In the genomic region with DNA sequence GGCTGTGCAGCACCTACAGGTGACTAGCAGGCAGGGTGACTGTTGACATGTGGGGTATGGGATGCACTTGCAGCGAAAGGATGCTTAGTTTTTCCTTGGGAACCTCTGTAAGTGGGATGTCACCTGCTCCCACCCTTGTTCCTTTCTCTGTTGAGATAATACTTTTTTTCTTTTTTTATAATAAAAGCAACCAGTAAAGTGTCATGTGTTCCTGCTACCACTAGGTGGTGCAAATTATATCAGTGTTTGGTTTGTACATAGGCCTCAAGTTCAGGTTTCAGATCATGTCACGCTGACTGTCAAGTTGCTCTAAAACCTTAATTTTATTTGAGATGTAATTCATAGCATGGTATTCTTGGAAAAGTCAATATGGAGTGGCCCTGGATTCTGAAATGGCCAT, we compare ENCODE assay signal across 8 mouse cellular contexts. TPM values are rescaled to one million over a fixed set of nuclear protein-coding genes. Genes with fewer than 3 reads are reported as not detected.
DNase-seq lines count a peak whose midpoint lies in the region; ATAC-seq and TF ChIP-seq lines count a peak whose summit lies in the region.

No protein-coding gene starts in this region.

- H3K4me2 ChIP-seq in lung, embryonic 14.5 days = no peak overlapping the region

- H3K27me3 ChIP-seq in lung, embryonic 14.5 days (ENCODE audit: insufficient read depth, low read length) = no peaks in the 10 kb centered on the region

- H3K9ac ChIP-seq in lung, embryonic 14.5 days = no peak overlapping the region

- H3K9me3 ChIP-seq in lung, embryonic 14.5 days (ENCODE audit: low read depth, low read length) = no peaks in the 10 kb centered on the region

- peaks cover 76% of the 10 kb centered on the region for H3K36me3 ChIP-seq in lung, embryonic 14.5 days (ENCODE audit: insufficient read depth)

- H3K4me1 ChIP-seq in lung, embryonic 14.5 days (ENCODE audit: insufficient read depth) = no peaks in the 10 kb centered on the region

- H3K27ac ChIP-seq in lung, embryonic 14.5 days (ENCODE audit: low read depth) = no peak overlapping the region

- H3K4me3 ChIP-seq in lung, embryonic 14.5 days (ENCODE audit: low read depth, low read length) = no peak overlapping the region

- TF ChIP-seq CTCF in lung, embryonic 14.5 days (IDR thresholded peaks at IDR 0.05; ENCODE audit: low read depth) = peak; percentile 80

- peak; percentile 9 for DNase-seq in cerebellum, adult 9-11 months
- DNase-seq in cerebellum, adult 11-12 months = no peak
- peak; percentile 76 for DNase-seq in lung, embryonic 14.5 days
- no peak for DNase-seq in lung, adult 18-20 months
- peak; percentile 51 for DNase-seq in embryo, embryonic 10 days (ENCODE audit: low spot score)
- no peak for DNase-seq in gastrocnemius, adult 18-20 months (ENCODE audit: low spot score)
- DNase-seq in layer of hippocampus, postnatal 10 days (ENCODE audit: low spot score in 2 of 2) = no peak

- WGBS in lung, embryonic 14.5 days = 43% methylated on average over 2 of the region's 2 CpGs

- peak; percentile 41; the same call in 1 of the 2 replicates for ATAC-seq in lung, embryonic 14.5 days (ENCODE audit: insufficient read depth)
- peak; percentile 82 for ATAC-seq in megakaryocyte, adult 5-6 weeks (ENCODE audit: poor library complexity, severe bottlenecking)

RNA-seq across cellular contexts. Expression of a gene that starts 10.3 kb away (rescaled TPM):
- polyA plus RNA-seq in lung, embryonic 14.5 days (2014; fragmentation: Nextera tagmentation; extraction: Ambion mirVana) = 0.23 and 0.28 TPM in 2 replicates
- 0.16 TPM in 1 of 2 replicates, not detected in the other for total RNA-seq in megakaryocyte, adult 5-6 weeks (2015)
- total RNA-seq in megakaryocyte, adult 5-6 weeks (2017) = 0.20 TPM in 1 of 2 replicates, not detected in the other
- not detected for total RNA-seq in gastrocnemius, adult 18-20 months (2021)
- under 1 TPM; 0.55 to 0.98 TPM for total RNA-seq in layer of hippocampus, postnatal 10 days (2021)

RNA-seq across cellular contexts. Expression of a gene that starts 26.3 kb away (rescaled TPM):
- 11.6 and 13.5 TPM in 2 replicates for polyA plus RNA-seq in lung, embryonic 14.5 days (2014; fragmentation: Nextera tagmentation; extraction: Ambion mirVana)
- 2.0 and 2.6 TPM in 2 replicates for total RNA-seq in megakaryocyte, adult 5-6 weeks (2015)
- 2.3 and 2.4 TPM in 2 replicates for total RNA-seq in megakaryocyte, adult 5-6 weeks (2017)
- 1 to 10 TPM; 3.4 to 3.5 TPM for total RNA-seq in gastrocnemius, adult 18-20 months (2021)
- total RNA-seq in layer of hippocampus, postnatal 10 days (2021) = 10 to 100 TPM; 32.3 to 36.2 TPM

RNA-seq across cellular contexts. Expression of a gene that starts 27.9 kb away (rescaled TPM):
- polyA plus RNA-seq in lung, embryonic 14.5 days (2014; fragmentation: Nextera tagmentation; extraction: Ambion mirVana) = 11.2 and 13.2 TPM in 2 replicates
- total RNA-seq in megakaryocyte, adult 5-6 weeks (2015) = 15.2 and 18.4 TPM in 2 replicates
- total RNA-seq in megakaryocyte, adult 5-6 weeks (2017) = 17.0 and 17.5 TPM in 2 replicates
- 1 to 10 TPM; 2.5 to 2.7 TPM for total RNA-seq in gastrocnemius, adult 18-20 months (2021)
- 1 to 10 TPM; 4.0 to 5.5 TPM for total RNA-seq in layer of hippocampus, postnatal 10 days (2021)

RNA-seq across cellular contexts. Expression of a gene that starts 29.6 kb away (rescaled TPM):
- polyA plus RNA-seq in lung, embryonic 14.5 days (2014; fragmentation: Nextera tagmentation; extraction: Ambion mirVana) = not detected in 2 replicates
- 1.1 and 1.8 TPM in 2 replicates for total RNA-seq in megakaryocyte, adult 5-6 weeks (2015)
- total RNA-seq in megakaryocyte, adult 5-6 weeks (2017) = 0.37 and 0.51 TPM in 2 replicates
- total RNA-seq in gastrocnemius, adult 18-20 months (2021) = not detected
- 1 to 10 TPM; 5.7 to 6.9 TPM for total RNA-seq in layer of hippocampus, postnatal 10 days (2021)

RNA-seq across cellular contexts. Expression of a gene that starts 44.7 kb away (rescaled TPM):
- polyA plus RNA-seq in lung, embryonic 14.5 days (2014; fragmentation: Nextera tagmentation; extraction: Ambion mirVana) = 4.2 and 4.4 TPM in 2 replicates
- 3.3 and 5.1 TPM in 2 replicates for total RNA-seq in megakaryocyte, adult 5-6 weeks (2015)
- 3.2 and 4.3 TPM in 2 replicates for total RNA-seq in megakaryocyte, adult 5-6 weeks (2017)
- total RNA-seq in gastrocnemius, adult 18-20 months (2021) = 1 to 10 TPM; 6.3 to 6.6 TPM
- 10 to 100 TPM; 10.4 to 10.7 TPM for total RNA-seq in layer of hippocampus, postnatal 10 days (2021)

Comparison
In these comparisons a context has a peak if more than half of its experiments do, and no peak if none do; other contexts are left out.
1. DNase-seq: peak in cerebellum, adult 9-11 months (single experiment), lung, embryonic 14.5 days (single experiment) and embryo, embryonic 10 days (single experiment); none in cerebellum, adult 11-12 months (single experiment), lung, adult 18-20 months (0 of 2), gastrocnemius, adult 18-20 months (single experiment) and layer of hippocampus, postnatal 10 days (0 of 2).
2. RNA of a gene that starts 26.3 kb away (total RNA-seq): 32.3 to 36.2 TPM in layer of hippocampus, postnatal 10 days; 3.4 to 3.5 TPM in gastrocnemius, adult 18-20 months and 2.0 to 2.6 TPM in megakaryocyte, adult 5-6 weeks; every median in the first group is over 4 times any median in the second.